Mouse (Mus musculus): ENCODE results near the gene Fto. TPM values are rescaled to one million over a fixed set of nuclear protein-coding genes. Genes with fewer than 3 reads are reported as not detected.

Fto gene
- polyA plus RNA-seq, 1 experiment, result 39.7 TPM

- no peak for TF ChIP-seq POLR2A (IDR thresholded peaks at IDR 0.05; ENCODE audit: borderline replicate concordance, extremely low read depth, low read depth, low read length)
- no peak for TF ChIP-seq CTCF (IDR thresholded peaks at IDR 0.05; ENCODE audit: insufficient read depth, low read length)
- DNase-seq, result no peak
- Histone ChIP-seq H3K4me1 (ENCODE audit: control insufficient read depth, insufficient read depth, low read length) (no peaks in the 10 kb centered on the region), H3K4me3 (replicated peaks; ENCODE audit: extremely low read depth, low read depth, low read length) (no peak overlapping the region)
- WGBS, result 29% methylated on average over 15 of the region's 15 CpGs
Observed at GRCm38 (mm10) chr8:91692056-91692721, 378.9 kb downstream of the Fto start.

- TF ChIP-seq POLR2A (IDR thresholded peaks at IDR 0.05; ENCODE audit: borderline replicate concordance, extremely low read depth, low read depth, low read length), result no peak
- TF ChIP-seq CTCF (IDR thresholded peaks at IDR 0.05; ENCODE audit: insufficient read depth, low read length), result no peak
- no peaks in the 10 kb centered on the region for H3K4me1 ChIP-seq (ENCODE audit: control insufficient read depth, insufficient read depth, low read length)
- no peak overlapping the region for H3K4me3 ChIP-seq (replicated peaks; ENCODE audit: extremely low read depth, low read depth, low read length)
- 72% methylated on average over 5 of the region's 5 CpGs for WGBS
- DNase-seq, result no peak
Observed at GRCm38 (mm10) chr8:91706533-91706932, 393.2 kb downstream of the Fto start.

DNA sequence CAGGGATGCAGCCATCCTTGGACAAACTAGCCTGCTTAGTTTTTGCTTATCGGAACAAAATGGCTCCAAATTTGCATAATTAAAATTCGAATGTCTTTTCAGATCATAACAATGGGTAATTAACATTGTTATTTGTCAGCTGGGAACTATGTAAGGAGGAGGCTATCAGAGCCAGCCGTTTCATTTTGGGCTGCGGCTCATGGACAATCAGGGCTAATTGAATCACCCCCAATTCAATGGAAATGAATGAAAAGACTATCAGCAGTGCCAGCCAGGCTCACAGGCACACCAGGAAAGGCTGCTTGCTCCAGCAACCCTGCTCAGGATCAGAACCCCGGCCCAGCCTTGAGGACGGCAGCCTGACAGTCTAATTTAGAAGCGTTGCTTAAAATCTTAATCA is 395.3 kb downstream of the Fto start:
- WGBS, result 83% methylated on average over 7 of the region's 7 CpGs
- no peak for DNase-seq
- peaks cover 3% of the 10 kb centered on the region for H3K4me1 ChIP-seq (ENCODE audit: control insufficient read depth, insufficient read depth, low read length)
- TF ChIP-seq CTCF (IDR thresholded peaks at IDR 0.05; ENCODE audit: insufficient read depth, low read length), result no peak
- no peak overlapping the region for H3K4me3 ChIP-seq (replicated peaks; ENCODE audit: extremely low read depth, low read depth, low read length)

- WGBS, result 46% methylated on average over 7 of the region's 7 CpGs
- Histone ChIP-seq H3K4me3 (replicated peaks; ENCODE audit: extremely low read depth, low read depth, low read length) (no peak overlapping the region), H3K4me1 (ENCODE audit: control insufficient read depth, insufficient read depth, low read length) (peaks cover 5% of the 10 kb centered on the region)
- no peak for DNase-seq
- TF ChIP-seq POLR2A (IDR thresholded peaks at IDR 0.05; ENCODE audit: borderline replicate concordance, extremely low read depth, low read depth, low read length) (no peak), CTCF (IDR thresholded peaks at IDR 0.05; ENCODE audit: insufficient read depth, low read length) (no peak)
Observed at GRCm38 (mm10) chr8:91709768-91710167, 396.4 kb downstream of the Fto start.

GRCm38 (mm10) chr8:91711202-91711601 is 397.9 kb downstream of the Fto start:
- TF ChIP-seq POLR2A (IDR thresholded peaks at IDR 0.05; ENCODE audit: borderline replicate concordance, extremely low read depth, low read depth, low read length), result no peak
- no peak for TF ChIP-seq CTCF (IDR thresholded peaks at IDR 0.05; ENCODE audit: insufficient read depth, low read length)
- peaks cover 5% of the 10 kb centered on the region for H3K4me1 ChIP-seq (ENCODE audit: control insufficient read depth, insufficient read depth, low read length)
- 68% methylated on average over 6 of the region's 6 CpGs for WGBS
- H3K4me3 ChIP-seq (replicated peaks; ENCODE audit: extremely low read depth, low read depth, low read length), result no peak overlapping the region
- DNase-seq, result no peak

GRCm38 (mm10) chr8:91711981-91712598 is 398.8 kb downstream of the Fto start:
- 63% methylated on average over 6 of the region's 6 CpGs for WGBS
- H3K4me1 ChIP-seq (ENCODE audit: control insufficient read depth, insufficient read depth, low read length), result peaks cover 5% of the 10 kb centered on the region
- no peak for DNase-seq
- TF ChIP-seq POLR2A (IDR thresholded peaks at IDR 0.05; ENCODE audit: borderline replicate concordance, extremely low read depth, low read depth, low read length), result no peak
- TF ChIP-seq CTCF (IDR thresholded peaks at IDR 0.05; ENCODE audit: insufficient read depth, low read length), result no peak
- no peak overlapping the region for H3K4me3 ChIP-seq (replicated peaks; ENCODE audit: extremely low read depth, low read depth, low read length)

DNA sequence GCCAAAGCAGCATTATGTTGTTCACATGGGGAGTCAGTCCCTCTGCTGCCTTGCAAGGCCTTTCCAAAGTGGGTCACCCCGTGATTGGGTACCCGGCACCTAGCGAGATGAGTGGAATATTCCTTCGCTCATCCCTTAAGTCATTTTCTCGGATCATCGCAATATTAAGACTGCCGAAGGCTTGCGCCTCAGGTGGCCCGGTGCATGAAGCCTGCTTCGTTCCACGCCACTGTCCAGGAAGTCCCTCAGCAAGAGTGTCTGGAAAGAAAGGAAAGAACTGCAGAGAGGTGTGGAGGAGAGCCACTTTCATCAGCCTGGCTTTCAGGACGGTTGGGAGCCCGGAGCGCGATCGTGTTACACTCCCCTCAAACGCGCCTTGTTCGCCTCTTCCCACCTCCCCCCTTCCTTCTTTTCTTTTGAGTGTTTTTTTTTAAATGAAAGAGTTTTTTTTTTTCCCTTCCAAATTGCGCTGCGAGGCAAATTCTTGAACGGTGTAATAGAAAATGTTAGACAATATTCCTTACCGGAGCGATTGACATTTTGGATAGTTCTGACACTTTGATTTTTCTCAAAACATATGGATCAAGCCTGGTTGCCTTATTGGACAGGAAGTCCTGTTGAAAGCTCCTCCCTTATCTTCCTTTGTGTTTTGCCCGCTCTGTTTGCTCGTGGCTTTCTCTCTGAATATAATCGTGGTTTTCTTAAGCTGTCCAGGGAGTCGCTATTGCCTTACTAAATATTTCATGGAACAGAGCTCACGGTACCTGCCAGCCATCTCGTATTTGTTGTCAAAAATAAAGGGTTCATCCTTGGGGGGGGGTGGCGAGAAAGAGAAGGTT is 399.6 kb downstream of the Fto start:
- WGBS, result 7% methylated on average over 31 of the region's 31 CpGs
- no peak for TF ChIP-seq POLR2A (IDR thresholded peaks at IDR 0.05; ENCODE audit: borderline replicate concordance, extremely low read depth, low read depth, low read length)
- no peak for TF ChIP-seq CTCF (IDR thresholded peaks at IDR 0.05; ENCODE audit: insufficient read depth, low read length)
- no peak for DNase-seq
- H3K4me1 ChIP-seq (ENCODE audit: control insufficient read depth, insufficient read depth, low read length), result peaks cover 5% of the 10 kb centered on the region
- no peak overlapping the region for H3K4me3 ChIP-seq (replicated peaks; ENCODE audit: extremely low read depth, low read depth, low read length)

GRCm38 (mm10) chr8:91713677-91714312 is 400.5 kb downstream of the Fto start:
- Histone ChIP-seq H3K4me3 (replicated peaks; ENCODE audit: extremely low read depth, low read depth, low read length) (no peak overlapping the region), H3K4me1 (ENCODE audit: control insufficient read depth, insufficient read depth, low read length) (peaks cover 5% of the 10 kb centered on the region)
- DNase-seq, result no peak

DNA sequence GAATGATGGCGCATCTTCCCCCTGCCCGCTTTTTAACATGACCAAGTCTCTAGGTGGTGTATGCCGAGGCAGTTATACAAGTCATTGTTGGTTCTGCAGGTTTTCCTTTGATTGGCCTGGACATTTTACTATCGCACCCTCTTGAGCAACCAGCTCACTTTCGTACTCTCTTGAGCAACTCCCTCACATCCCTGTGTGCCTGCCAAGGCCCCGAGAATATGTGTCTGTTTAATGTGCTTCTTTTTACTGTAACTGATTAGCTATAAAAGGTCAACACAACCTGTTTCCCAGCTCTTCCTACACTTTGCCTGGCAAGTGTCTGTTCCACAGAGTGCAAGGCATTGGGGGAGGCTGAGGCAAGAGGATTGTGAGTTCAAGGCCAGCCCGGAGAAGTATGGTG is 401.4 kb downstream of the Fto start:
- no peak for TF ChIP-seq CTCF (IDR thresholded peaks at IDR 0.05; ENCODE audit: insufficient read depth, low read length)
- TF ChIP-seq POLR2A (IDR thresholded peaks at IDR 0.05; ENCODE audit: borderline replicate concordance, extremely low read depth, low read depth, low read length), result no peak
- DNase-seq, result no peak
- 77% methylated on average over 7 of the region's 7 CpGs for WGBS
- peaks cover 5% of the 10 kb centered on the region for H3K4me1 ChIP-seq (ENCODE audit: control insufficient read depth, insufficient read depth, low read length)
- H3K4me3 ChIP-seq (replicated peaks; ENCODE audit: extremely low read depth, low read depth, low read length), result no peak overlapping the region

More at GRCm38 (mm10) chr8:91713677-91714312, 400.5 kb downstream of the Fto start:
- WGBS, result 20% methylated on average over 12 of the region's 12 CpGs
- TF ChIP-seq CTCF (IDR thresholded peaks at IDR 0.05; ENCODE audit: insufficient read depth, low read length) (no peak), POLR2A (IDR thresholded peaks at IDR 0.05; ENCODE audit: borderline replicate concordance, extremely low read depth, low read depth, low read length) (no peak)

Measured in lung, adult 2 months (tissue).